Comparison of ENCODE assay signal across 23 mouse cellular contexts in the genomic region with DNA sequence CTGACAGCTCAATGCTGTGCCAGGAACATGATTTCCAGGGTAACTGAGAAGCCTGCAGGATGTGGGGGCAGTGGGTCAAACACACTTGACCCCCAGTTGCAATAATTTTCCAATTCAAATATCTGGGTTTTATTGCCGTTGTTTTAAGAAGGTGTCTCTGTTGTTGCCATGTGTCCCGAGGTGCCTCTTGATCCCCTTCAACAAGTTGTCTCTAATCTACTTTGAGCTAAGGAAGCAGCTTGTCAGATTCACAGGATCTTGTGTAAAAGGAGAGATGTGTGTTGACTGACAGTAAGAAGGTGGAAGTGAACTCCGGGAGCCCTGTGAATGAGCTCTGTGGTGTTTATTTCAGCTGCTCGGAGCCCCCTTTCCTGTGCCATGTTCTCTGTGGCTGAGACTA. TPM values are rescaled to one million over a fixed set of nuclear protein-coding genes. Genes with fewer than 3 reads are reported as not detected.
A peak's percentile ranks its signal among the peaks of the same experiment; 100 is the strongest.
DNase-seq lines count a peak whose midpoint lies in the region; ATAC-seq lines count a peak whose summit lies in the region.
"Had no signal": no experiment of that assay in that cellular context is flagged by ENCODE, and none has a peak within 500 bp of the region (broad histone marks: within the 10 kb centered on the region; RNA-seq: fewer than 3 reads in every experiment).

No protein-coding gene starts in this region.

- peaks cover 14% of the 10 kb centered on the region for H3K4me1 ChIP-seq in limb, embryonic 10.5 days
- H3K4me1 ChIP-seq in forebrain, embryonic 10.5 days: peaks cover 7% of the 10 kb centered on the region
- H3K4me1 ChIP-seq: embryonic facial prominence, embryonic 13.5 days; embryonic facial prominence, embryonic 15.5 days; forebrain, embryonic 15.5 days had no signal

- no peak for ATAC-seq in erythroid progenitor cell, adult 5-6 weeks (replicated peaks; ENCODE audit: low FRiP score, poor library complexity, severe bottlenecking)
- ATAC-seq: forebrain, embryonic 13.5 days; forebrain, embryonic 15.5 days; forebrain, postnatal 0 days had no signal

- DNase-seq in kidney, postnatal 10 days: peak; percentile 38
- no peak for DNase-seq in kidney, adult 18-20 months
- DNase-seq in kidney, postnatal 36 days: peak; percentile 18 to 32
- no peak for DNase-seq in kidney, adult 11 months
- peak; percentile 58 for DNase-seq in limb, embryonic 10.5 days (ENCODE audit: low spot score)
- no peak for DNase-seq in forebrain, embryonic 10.5 days (ENCODE audit: extremely low spot score, low spot score)
- DNase-seq: adrenal gland, adult 2 months; adrenal gland, postnatal 10 days; adrenal gland, postnatal 25 days; cerebellum, adult 11 months; cerebellum, adult 18-20 months; cerebellum, adult 8-10 months; cerebellum, adult 9-11 months; cerebellum, postnatal 14 days; cerebellum, postnatal 36 days; embryo, embryonic 11 days; forebrain, postnatal 0 days had no signal

- H3K36me3 ChIP-seq in limb, embryonic 10.5 days: no peaks in the 10 kb centered on the region
- no peaks in the 10 kb centered on the region for H3K36me3 ChIP-seq in forebrain, embryonic 10.5 days (replicated peaks)
- H3K36me3 ChIP-seq: embryonic facial prominence, embryonic 13.5 days; embryonic facial prominence, embryonic 15.5 days; forebrain, embryonic 15.5 days had no signal

- H3K27ac ChIP-seq in limb, embryonic 10.5 days: no peak overlapping the region
- H3K27ac ChIP-seq in forebrain, embryonic 10.5 days: no peak overlapping the region
- H3K27ac ChIP-seq: embryonic facial prominence, embryonic 13.5 days; embryonic facial prominence, embryonic 15.5 days; forebrain, embryonic 13.5 days; forebrain, embryonic 15.5 days had no signal

- 28% methylated on average over 4 of the region's 4 CpGs for WGBS in limb, embryonic 10.5 days
- 89% methylated on average over 4 of the region's 4 CpGs for WGBS in forebrain, embryonic 10.5 days

- no peak overlapping the region for H3K4me3 ChIP-seq in limb, embryonic 10.5 days
- H3K4me3 ChIP-seq in forebrain, embryonic 10.5 days: no peak overlapping the region
- H3K4me3 ChIP-seq: embryonic facial prominence, embryonic 13.5 days; embryonic facial prominence, embryonic 15.5 days; erythroblast, embryonic 14.5 days; forebrain, embryonic 13.5 days; forebrain, embryonic 15.5 days had no signal

- no peaks in the 10 kb centered on the region for H3K9me3 ChIP-seq in limb, embryonic 10.5 days (replicated peaks)
- H3K9me3 ChIP-seq in forebrain, embryonic 10.5 days: no peaks in the 10 kb centered on the region
- H3K9me3 ChIP-seq: embryonic facial prominence, embryonic 15.5 days; forebrain, embryonic 13.5 days; forebrain, embryonic 15.5 days had no signal

- H3K27me3 ChIP-seq in limb, embryonic 10.5 days (ENCODE audit: low read depth, poor library complexity, severe bottlenecking): no peaks in the 10 kb centered on the region
- no peaks in the 10 kb centered on the region for H3K27me3 ChIP-seq in forebrain, embryonic 10.5 days (ENCODE audit: poor library complexity, severe bottlenecking)
- H3K27me3 ChIP-seq: embryonic facial prominence, embryonic 13.5 days; embryonic facial prominence, embryonic 15.5 days; forebrain, embryonic 13.5 days; forebrain, embryonic 15.5 days had no signal

RNA-seq across cellular contexts. Expression of gene Foxn3, which starts 16.6 kb away (rescaled TPM):
- 57.6 and 68.8 TPM in 2 replicates for polyA plus RNA-seq in limb, embryonic 10.5 days (2016; fragmentation: Nextera tagmentation; extraction: Ambion mirVana)
- 106 and 123 TPM in 2 replicates for total RNA-seq in erythroid progenitor cell, adult 5-6 weeks (2015; ENCODE audit: low replicate concordance)
- 52.2 and 58.2 TPM in 2 replicates for total RNA-seq in erythroid progenitor cell, adult 5-6 weeks (2017; ENCODE audit: low replicate concordance)
- polyA plus RNA-seq in forebrain, embryonic 10.5 days (2016; fragmentation: Nextera tagmentation; extraction: Ambion mirVana): 46.4 and 47.3 TPM in 2 replicates

Comparison
In these comparisons a context has a peak if more than half of its experiments do, and no peak if none do; other contexts are left out.
1. DNase-seq: peak in kidney, postnatal 10 days (single experiment), kidney, postnatal 36 days (2 of 2) and limb, embryonic 10.5 days (single experiment); none in kidney, adult 18-20 months (single experiment), kidney, adult 11 months (single experiment) and forebrain, embryonic 10.5 days (single experiment).